ENCODE assay signal across 8 mouse cellular contexts in genomic region chr11:121549843-121550647, GRCm38 (mm10). TPM values are rescaled to one million over a fixed set of nuclear protein-coding genes. Genes with fewer than 3 reads are reported as not detected.
DNase-seq lines count a peak whose midpoint lies in the region; ATAC-seq lines count a peak whose summit lies in the region.

No protein-coding gene starts in this region.

- 80% methylated on average over 17 of the region's 17 CpGs for WGBS in heart, embryonic 11.5 days (ENCODE audit: insufficient replicate concordance)
- 69% methylated on average over 17 of the region's 17 CpGs for WGBS in hindbrain, embryonic 10.5 days

- intact Hi-C loops in heart, postnatal 36 days (cut with DNase I), result no loop called here

- H3K9ac ChIP-seq in heart, embryonic 11.5 days (ENCODE audit: low read depth, low read length), result no peak overlapping the region

- H3K36me3 ChIP-seq in heart, embryonic 11.5 days (ENCODE audit: control insufficient read depth, insufficient read depth, low read length), result no peaks in the 10 kb centered on the region
- H3K36me3 ChIP-seq in hindbrain, embryonic 10.5 days, result 0 out of 2 replicates have a peak, but pooled peaks cover 5% of the 10 kb centered on the region

- no peak for ATAC-seq in heart, embryonic 11.5 days (replicated peaks; ENCODE audit: insufficient number of reproducible peaks, low FRiP score, low TSS enrichment)
- 0 out of 2 replicates have a peak, but pooled peaks have one; percentile 1 for ATAC-seq in megakaryocyte-erythroid progenitor cell, adult 5-6 weeks (replicated peaks; ENCODE audit: low FRiP score, low TSS enrichment, poor library complexity, severe bottlenecking)
- ATAC-seq in CD4-positive, CD25-positive, alpha-beta regulatory T cell, adult 4 months, result no peak

- no peaks in the 10 kb centered on the region for H3K27me3 ChIP-seq in heart, embryonic 11.5 days (ENCODE audit: control insufficient read depth, insufficient read depth, low read length)
- H3K27me3 ChIP-seq in hindbrain, embryonic 10.5 days (ENCODE audit: insufficient read depth, poor library complexity, severe bottlenecking), result no peaks in the 10 kb centered on the region

- no peak for DNase-seq in heart, postnatal 36 days
- DNase-seq in Muller cell, postnatal 12 days (ENCODE audit: inconsistent ontology term), result peak; percentile 62
- peak; percentile 15 for DNase-seq in hindbrain, embryonic 10.5 days (ENCODE audit: low spot score)
- no peak for DNase-seq in thymus, postnatal 0 days (ENCODE audit: low spot score)
- DNase-seq in natural killer cell, adult 2 months (ENCODE audit: low spot score in 2 of 2), result no peak

- H3K4me1 ChIP-seq in heart, embryonic 11.5 days (ENCODE audit: control insufficient read depth, insufficient read depth, low read length), result peaks cover 14% of the 10 kb centered on the region; the same call in 1 of the 2 replicates
- H3K4me1 ChIP-seq in hindbrain, embryonic 10.5 days (replicated peaks), result peaks cover 29% of the 10 kb centered on the region

- no peak overlapping the region for H3K4me2 ChIP-seq in heart, embryonic 11.5 days

- H3K9me3 ChIP-seq in heart, embryonic 11.5 days (replicated peaks; ENCODE audit: control insufficient read depth, low read length), result no peaks in the 10 kb centered on the region
- H3K9me3 ChIP-seq in hindbrain, embryonic 10.5 days, result no peaks in the 10 kb centered on the region

- H3K27ac ChIP-seq in heart, embryonic 11.5 days (ENCODE audit: low read depth, low read length), result 0 out of 2 replicates have a peak overlapping the region, but pooled peaks have one; percentile 43
- H3K27ac ChIP-seq in hindbrain, embryonic 10.5 days, result peak overlapping the region; percentile 14

- H3K4me3 ChIP-seq in heart, embryonic 11.5 days (ENCODE audit: low read depth, low read length), result no peak overlapping the region
- no peak overlapping the region for H3K4me3 ChIP-seq in hindbrain, embryonic 10.5 days

RNA-seq across cellular contexts. Expression of gene Zfp750, which starts 30.9 kb away (rescaled TPM):
- 0.19 TPM in 1 of 2 replicates, not detected in the other for polyA plus RNA-seq in heart, embryonic 11.5 days (2014; fragmentation: Nextera tagmentation; extraction: Ambion mirVana)
- total RNA-seq in heart, postnatal 36 days (2021), result not detected
- polyA plus RNA-seq in hindbrain, embryonic 10.5 days (2016; fragmentation: Nextera tagmentation; extraction: Ambion mirVana), result 0.60 and 1.1 TPM in 2 replicates
- not detected in 2 replicates for total RNA-seq in megakaryocyte-erythroid progenitor cell, adult 5-6 weeks (2014; fragmentation: Nextera tagmentation)
- total RNA-seq in megakaryocyte-erythroid progenitor cell, adult 5-6 weeks (2017), result 0.66 TPM in 1 of 2 replicates, not detected in the other
- 1.1 TPM in 2 replicates for polyA plus RNA-seq in thymus, postnatal 0 days (2015; fragmentation: Nextera tagmentation; extraction: Ambion mirVana)
- polyA plus RNA-seq in CD4-positive, CD25-positive, alpha-beta regulatory T cell, adult 4 months (2017; shearing (Covaris generic)), result 1 to 10 TPM in 1 of 2 experiments, under 1 TPM in 1; 0.65 to 1.6 TPM

Comparison
In these comparisons a context has a peak if more than half of its experiments do, and no peak if none do; other contexts are left out.
1. DNase-seq: peak in Muller cell, postnatal 12 days (single experiment) and hindbrain, embryonic 10.5 days (single experiment); none in heart, postnatal 36 days (0 of 2), thymus, postnatal 0 days (single experiment) and natural killer cell, adult 2 months (0 of 2).